Comparison of ENCODE assay signal across 9 mouse cellular contexts in the genomic region with DNA sequence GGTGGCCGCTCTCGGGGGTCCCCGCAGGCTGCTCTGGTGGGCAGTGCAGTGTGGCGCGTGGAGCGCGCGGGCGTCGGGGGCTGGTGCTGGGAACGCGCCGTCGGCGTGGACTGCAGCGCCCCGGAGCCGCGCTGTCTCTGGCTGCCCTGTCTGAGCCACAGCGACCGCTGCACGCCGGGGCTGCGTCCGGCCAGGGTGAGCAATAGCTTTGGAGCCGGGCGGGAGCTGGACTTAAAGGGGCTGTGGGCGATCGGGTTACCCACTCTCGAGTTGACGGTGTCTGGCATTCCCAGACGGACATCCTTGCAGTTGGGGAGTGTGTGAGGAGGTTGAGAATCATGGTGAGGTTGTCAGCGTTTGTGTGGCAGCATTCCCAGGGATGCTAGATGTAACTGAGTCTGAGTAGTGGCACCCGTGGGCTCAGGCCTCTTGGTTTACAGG. TPM values are rescaled to one million over a fixed set of nuclear protein-coding genes. Genes with fewer than 3 reads are reported as not detected.
DNase-seq lines count a peak whose midpoint lies in the region; ATAC-seq and TF ChIP-seq lines count a peak whose summit lies in the region.
"Had no signal": no experiment of that assay in that cellular context is flagged by ENCODE, and none has a peak within 500 bp of the region (broad histone marks: within the 10 kb centered on the region; RNA-seq: fewer than 3 reads in every experiment).

No protein-coding gene starts in this region.

- TF ChIP-seq EP300 in heart, adult 2 months (IDR thresholded peaks at IDR 0.05; ENCODE audit: insufficient read depth, low read depth, low read length): no peak

- H3K36me3 ChIP-seq in heart, adult 2 months (ENCODE audit: control insufficient read depth, insufficient read depth, low read length): peaks cover 2% of the 10 kb centered on the region; the same call in 1 of the 2 replicates
- peaks cover 4% of the 10 kb centered on the region for H3K36me3 ChIP-seq in forebrain, postnatal 0 days (ENCODE audit: insufficient read depth)
- H3K36me3 ChIP-seq in neural tube, embryonic 14.5 days (ENCODE audit: control insufficient read depth, insufficient read depth, low read length): no peaks in the 10 kb centered on the region

- peak in 1 of 2 experiments; percentile 67 for DNase-seq in heart, adult 2 months
- no peak for DNase-seq in heart, postnatal 25 days (ENCODE audit: low spot score)
- DNase-seq in MN1 (ENCODE audit: low spot score): peak; percentile 49
- no peak for DNase-seq in forebrain, postnatal 0 days
- DNase-seq in liver: peak; percentile 68
- no peak for DNase-seq in ovary, postnatal 10 days (ENCODE audit: low spot score)
- DNase-seq in ovary, postnatal 36 days (ENCODE audit: low spot score): no peak

- intact Hi-C loops in heart, adult 2 months (cut with DNase I): no loop called here
- intact Hi-C loops in heart, postnatal 25 days (cut with DNase I): no loop called here

- H3K4me1 ChIP-seq in heart, adult 2 months (ENCODE audit: control insufficient read depth, insufficient read depth, low read length): peaks cover 38% of the 10 kb centered on the region
- 0 out of 2 replicates have a peak, but pooled peaks cover 6% of the 10 kb centered on the region for H3K4me1 ChIP-seq in forebrain, postnatal 0 days (ENCODE audit: insufficient read depth)
- peaks cover 14% of the 10 kb centered on the region for H3K4me1 ChIP-seq in neural tube, embryonic 14.5 days (ENCODE audit: control insufficient read depth, insufficient read depth, low read length)

- TF ChIP-seq CTCF in heart, adult 2 months (IDR thresholded peaks at IDR 0.05): no peak
- TF ChIP-seq CTCF in forebrain, postnatal 0 days (IDR thresholded peaks at IDR 0.05; ENCODE audit: low read depth): no peak

- peak; percentile 41 for ATAC-seq in forebrain, postnatal 0 days
- no peak for ATAC-seq in neural tube, embryonic 14.5 days (ENCODE audit: low read depth)
- ATAC-seq: Patski had no signal

- H3K27ac ChIP-seq in heart, adult 2 months: peak overlapping the region; percentile 93
- no peak overlapping the region; the same call in 1 of the 2 replicates for H3K27ac ChIP-seq in forebrain, postnatal 0 days (ENCODE audit: low read depth, low read length)
- no peak overlapping the region for H3K27ac ChIP-seq in neural tube, embryonic 14.5 days (ENCODE audit: low read depth, low read length)

- peak overlapping the region; percentile 77 for H3K4me3 ChIP-seq in heart, adult 2 months
- peak overlapping the region; percentile 30 for H3K4me3 ChIP-seq in forebrain, postnatal 0 days (ENCODE audit: low read depth, low read length)
- peak overlapping the region; percentile 32 for H3K4me3 ChIP-seq in neural tube, embryonic 14.5 days (ENCODE audit: low read depth, low read length)

- no peak for TF ChIP-seq POLR2A in heart, adult 2 months (IDR thresholded peaks at IDR 0.05; ENCODE audit: insufficient read depth, low read depth, low read length)

- peak overlapping the region; percentile 45 for H3K4me2 ChIP-seq in forebrain, postnatal 0 days (ENCODE audit: low read depth)
- peak overlapping the region; percentile 47 for H3K4me2 ChIP-seq in neural tube, embryonic 14.5 days (ENCODE audit: low read depth, low read length)

- H3K27me3 ChIP-seq in heart, adult 2 months (ENCODE audit: control insufficient read depth, insufficient read depth, low read length): no peaks in the 10 kb centered on the region
- H3K27me3 ChIP-seq in forebrain, postnatal 0 days (ENCODE audit: insufficient read depth, low read length): peaks cover 3% of the 10 kb centered on the region; the same call in 1 of the 2 replicates
- H3K27me3 ChIP-seq in neural tube, embryonic 14.5 days (ENCODE audit: control insufficient read depth, insufficient read depth, low read length): peaks cover 11% of the 10 kb centered on the region
- H3K27me3 ChIP-seq: Patski had no signal

- H3K9me3 ChIP-seq in forebrain, postnatal 0 days (ENCODE audit: low read length): no peaks in the 10 kb centered on the region
- no peaks in the 10 kb centered on the region for H3K9me3 ChIP-seq in neural tube, embryonic 14.5 days (ENCODE audit: control insufficient read depth, low read length)

- under 1% methylated on average over 33 of the region's 34 CpGs for WGBS in heart, adult 2 months
- 2% methylated on average over 29 of the region's 34 CpGs for WGBS in forebrain, postnatal 0 days
- WGBS in neural tube, embryonic 14.5 days: 4% methylated on average over 34 of the region's 34 CpGs

- H3K9ac ChIP-seq in heart, adult 2 months (ENCODE audit: low read depth, low read length): peak overlapping the region; percentile 82
- H3K9ac ChIP-seq in forebrain, postnatal 0 days: peak overlapping the region; percentile 40; the same call in 1 of the 2 replicates
- peak overlapping the region; percentile 39 for H3K9ac ChIP-seq in neural tube, embryonic 14.5 days (replicated peaks; ENCODE audit: low read depth, low read length)

- H3K79me2 ChIP-seq in heart, adult 2 months (replicated peaks; ENCODE audit: control insufficient read depth, insufficient read depth, low read length): no peaks in the 10 kb centered on the region; the same call in 1 of the 2 replicates

RNA-seq across cellular contexts. Expression of a gene that starts 25.1 kb away (rescaled TPM):
- total RNA-seq in heart, adult 2 months (2021): 10 to 100 TPM; 12.8 to 13.7 TPM
- polyA plus RNA-seq in heart, adult 2 months (2012; rRNA removed): 18.4 and 19.2 TPM in 2 replicates
- 10 to 100 TPM; 14.8 to 19.4 TPM for total RNA-seq in heart, postnatal 25 days (2021)
- 52.7 and 52.9 TPM in 2 replicates for total RNA-seq in forebrain, postnatal 0 days (2014; rRNA removed)
- 7.0 and 10.2 TPM in 2 replicates for polyA plus RNA-seq in forebrain, postnatal 0 days (2015; fragmentation: Nextera tagmentation; extraction: Ambion mirVana)
- polyA plus RNA-seq in neural tube, embryonic 14.5 days (2014; fragmentation: Nextera tagmentation; extraction: Ambion mirVana): 9.2 and 9.6 TPM in 2 replicates

RNA-seq across cellular contexts. Expression of a gene that starts 59.7 kb away (rescaled TPM):
- total RNA-seq in heart, adult 2 months (2021): not detected
- polyA plus RNA-seq in heart, adult 2 months (2012; rRNA removed): not detected in 2 replicates
- total RNA-seq in heart, postnatal 25 days (2021): not detected
- total RNA-seq in forebrain, postnatal 0 days (2014; rRNA removed): 0.38 TPM in 1 of 2 replicates, not detected in the other
- polyA plus RNA-seq in forebrain, postnatal 0 days (2015; fragmentation: Nextera tagmentation; extraction: Ambion mirVana): 0.25 TPM in 1 of 2 replicates, not detected in the other
- polyA plus RNA-seq in neural tube, embryonic 14.5 days (2014; fragmentation: Nextera tagmentation; extraction: Ambion mirVana): 0.26 and 0.33 TPM in 2 replicates

Comparison
In these comparisons a context has a peak if more than half of its experiments do, and no peak if none do; other contexts are left out.
1. DNase-seq: peak in MN1 (single experiment) and liver (single experiment); none in heart, postnatal 25 days (single experiment), forebrain, postnatal 0 days (single experiment), ovary, postnatal 10 days (single experiment) and ovary, postnatal 36 days (single experiment).
2. Peak in every context shown above with its lines, with median percentiles within 50 percentile points of each other: H3K4me3 ChIP-seq and H3K9ac ChIP-seq.